Mouse (Mus musculus) heart, adult 2 months (tissue): ENCODE results near the gene Prr27.

ENCODE experiments used
- CTCF ChIP-seq: fragments of 200-600 bp; IDR thresholded peaks from 2 replicates; pipeline ENCODE4 v1.8.1; 2022; ENCODE audit warnings: antibody characterized with exemption, mild to moderate bottlenecking, moderate library complexity
- EP300 ChIP-seq: fragments of 200-500 bp; IDR thresholded peaks from 2 replicates; pipeline ENCODE4 v1.6.1; 2011; ENCODE audit warnings: low read depth, low read length, control low read depth; ENCODE audit not compliant: insufficient read depth
- POLR2A ChIP-seq: fragments of 200-500 bp; IDR thresholded peaks from 2 replicates; pipeline ENCODE4 v1.6.1; 2011; ENCODE audit warnings: mild to moderate bottlenecking, low read depth, low read length, control low read depth; ENCODE audit not compliant: insufficient read depth

DNA sequence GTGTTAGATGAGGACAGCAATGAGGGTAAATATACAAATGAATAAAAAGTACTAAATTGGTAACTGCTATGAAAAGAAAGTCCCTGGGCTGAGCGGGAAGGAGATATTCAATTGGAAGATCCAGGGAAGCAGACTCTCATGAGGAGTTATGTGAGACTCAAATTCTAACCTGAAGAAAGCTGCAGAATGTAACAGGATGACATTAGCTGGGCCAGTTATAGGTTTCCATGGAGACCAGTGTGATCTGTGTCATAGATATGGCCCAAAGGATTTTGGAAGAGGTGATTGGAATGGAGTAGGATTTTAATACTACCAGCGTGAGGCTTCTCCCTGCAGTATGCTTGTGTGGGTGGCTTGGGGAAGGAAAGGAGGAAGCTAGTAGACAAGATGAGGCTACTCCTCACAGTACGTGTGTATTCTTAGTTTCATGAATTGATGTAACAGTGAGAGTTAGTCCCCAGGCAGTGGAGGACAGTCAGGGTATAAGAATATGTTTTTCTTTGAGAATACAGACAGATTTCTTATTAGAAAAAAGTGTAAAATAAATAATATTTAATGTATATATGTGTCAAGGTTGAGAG, 29.7 kb downstream of the Prr27 start:
- no peak for TF ChIP-seq CTCF
- TF ChIP-seq POLR2A: no peak
- no peak for TF ChIP-seq EP300
